Mouse (Mus musculus) olfactory bulb, adult 2 months (tissue): ENCODE measurements at regions not wholly inside any gene's neighbourhood (a gene's known extent, or its start where the extent isn't known, plus 50 kb on each side); places are given as distances from the start of the nearest gene placed in this dataset.

Experiments
- H3K27ac ChIP-seq: fragments of 200-500 bp; 2 replicates; pipeline ENCODE4 v1.5.1; 2012; ENCODE audit warnings: low read depth, low read length; ENCODE audit not compliant: insufficient read depth
- H3K4me1 ChIP-seq: fragments of 200-500 bp; 2 replicates; pipeline ENCODE4 v1.6.1; 2012; ENCODE audit warnings: low read length; ENCODE audit not compliant: control insufficient read depth, insufficient read depth
- H3K4me3 ChIP-seq: fragments of 200-500 bp; 2 replicates; pipeline ENCODE4 v1.5.1; 2012; ENCODE audit warnings: mild to moderate bottlenecking, low read depth, low read length, moderate library complexity; ENCODE audit not compliant: insufficient read depth
- CTCF ChIP-seq: fragments of 200-500 bp; IDR thresholded peaks from 2 replicates; pipeline ENCODE4 v1.5.1; 2012; ENCODE audit warnings: low read depth, mild to moderate bottlenecking, low read length, moderate library complexity; ENCODE audit not compliant: insufficient read depth
- POLR2A ChIP-seq: fragments of 200-500 bp; IDR thresholded peaks from 2 replicates; pipeline ENCODE4 v1.6.1; 2012; ENCODE audit warnings: mild to moderate bottlenecking, low read depth, low read length, moderate library complexity; ENCODE audit not compliant: insufficient read depth
- WGBS: fragments of 180-500 bp; shearing (Covaris S2); methylation state at CpG from one replicate; pipeline ENCODE4 v1.1.7; 2018; 5-methylcytosine and 5-hydroxymethylcytosine counted together

DNA sequence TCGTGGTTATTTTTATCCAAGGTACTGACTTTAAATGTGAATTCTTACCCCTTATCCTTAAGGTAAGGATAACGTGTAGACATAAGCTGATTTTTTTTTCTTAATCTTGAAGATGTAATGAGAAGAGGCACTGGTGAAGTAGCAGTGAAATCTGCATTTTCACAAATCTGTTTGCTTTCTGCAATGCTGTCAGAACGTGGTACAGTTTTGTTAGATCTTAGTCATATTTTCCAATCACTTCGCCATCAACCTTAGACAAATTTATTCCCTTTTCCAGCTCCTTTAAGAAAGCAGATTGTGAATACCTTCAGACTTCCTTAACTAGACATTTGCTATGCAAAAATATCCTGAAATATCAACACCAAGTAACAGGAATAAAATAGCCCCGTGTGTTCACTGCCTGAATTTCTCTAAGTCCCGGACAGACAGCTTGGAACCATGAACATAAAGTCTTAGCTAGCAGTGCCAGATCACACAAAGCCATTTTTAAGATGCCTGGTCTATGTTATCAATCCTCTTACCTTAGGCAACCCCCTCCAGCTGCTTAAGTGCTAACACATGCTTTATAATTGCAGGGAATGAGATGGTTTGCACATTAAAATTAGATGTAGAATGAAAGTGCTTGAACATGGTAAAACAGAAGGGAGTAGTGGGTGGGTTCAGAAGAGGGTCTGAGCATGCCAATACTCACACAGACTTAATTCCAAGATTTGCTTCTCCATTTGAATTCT, 202.7 kb downstream of the Ptprc start:
- Histone ChIP-seq H3K4me1 (no peaks in the 10 kb centered on the region), H3K4me3 (no peak overlapping the region), H3K27ac (no peak overlapping the region)
- WGBS = 55% methylated on average over 6 of the region's 6 CpGs
- TF ChIP-seq CTCF (no peak), POLR2A (no peak)

DNA sequence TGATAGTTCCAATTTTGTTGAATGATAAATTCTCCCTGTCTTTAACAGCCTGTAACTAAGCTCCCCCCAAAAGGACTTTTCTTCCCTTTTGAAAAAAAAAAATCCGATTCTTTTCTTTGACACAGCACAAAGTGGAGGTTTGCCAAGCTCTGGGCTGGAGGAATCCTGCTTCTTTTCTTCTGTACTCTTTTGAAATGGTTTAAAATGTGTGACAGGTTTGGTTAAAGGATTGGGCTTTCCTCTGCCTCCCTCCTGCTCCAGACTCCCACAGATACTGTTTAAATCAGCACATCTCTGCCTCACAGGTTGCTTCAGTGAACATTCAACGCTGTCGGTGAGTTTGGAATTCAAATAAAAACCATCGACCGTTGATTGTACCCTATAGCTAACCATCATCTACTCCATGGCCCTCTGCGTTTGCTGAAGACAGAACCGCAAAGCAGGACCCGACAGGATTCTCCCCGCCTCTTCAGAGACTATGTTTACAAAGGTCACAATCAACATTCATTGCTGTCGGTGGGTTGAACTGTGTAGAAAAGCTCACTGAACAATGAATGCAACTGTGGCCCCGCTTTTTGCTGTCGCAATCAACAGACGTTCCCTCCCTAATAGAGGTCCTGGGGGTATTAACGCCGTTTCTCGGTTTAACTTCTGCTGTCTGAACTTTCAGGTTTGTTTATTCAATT, 209.2 kb downstream of the Ptprc start:
- no peak overlapping the region for H3K4me3 ChIP-seq
- WGBS = 20% methylated on average over 16 of the region's 16 CpGs
- peaks cover 5% of the 10 kb centered on the region; the same call in 1 of the 2 replicates for H3K4me1 ChIP-seq
- H3K27ac ChIP-seq = peak overlapping the region; percentile 44; the same call in 1 of the 2 replicates
- no peak for TF ChIP-seq POLR2A

DNA sequence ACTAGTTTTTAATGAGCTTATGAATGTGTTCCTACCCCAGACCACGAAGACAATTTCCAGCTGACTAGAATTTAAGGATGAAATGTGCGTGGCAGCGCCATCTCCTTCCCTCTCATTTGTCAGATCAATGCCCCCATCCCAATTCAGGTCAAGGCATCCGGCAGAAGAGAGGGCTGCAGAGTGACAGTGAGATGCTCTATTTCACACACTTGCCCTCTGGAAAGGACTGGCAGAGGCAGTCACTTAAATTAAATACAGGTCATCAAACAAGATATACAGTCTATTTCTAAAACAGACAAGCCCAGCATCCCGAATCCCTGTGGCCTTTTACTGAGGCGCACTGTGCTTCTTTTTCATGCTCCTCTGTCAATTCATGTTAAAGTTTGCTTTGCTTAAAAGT, 211.9 kb downstream of the Ptprc start:
- no peak for TF ChIP-seq POLR2A
- TF ChIP-seq CTCF = no peak
- H3K4me3 ChIP-seq = no peak overlapping the region
- WGBS = 72% methylated on average over 6 of the region's 6 CpGs
- no peak overlapping the region for H3K27ac ChIP-seq
- peaks cover 5% of the 10 kb centered on the region; the same call in 1 of the 2 replicates for H3K4me1 ChIP-seq

DNA sequence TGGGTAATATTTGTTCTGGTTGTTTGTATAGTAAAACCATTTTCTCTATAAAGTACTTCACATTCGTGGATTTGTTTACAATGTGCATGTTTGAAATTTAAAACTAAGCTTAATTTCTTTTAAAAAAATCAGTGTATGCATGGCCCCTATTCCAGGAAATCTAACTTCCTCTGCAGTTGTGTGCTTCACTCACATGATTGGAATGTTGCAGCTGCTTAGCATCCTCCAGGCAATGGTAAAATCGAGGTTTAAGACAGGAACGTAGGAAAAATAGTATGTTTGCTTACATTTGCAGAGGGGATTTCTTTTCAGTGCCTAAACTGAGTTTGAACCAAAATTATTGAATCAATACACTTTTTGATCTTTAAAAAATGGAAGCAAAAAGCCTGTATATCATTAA, 217.5 kb downstream of the Ptprc start:
- H3K27ac ChIP-seq = no peak overlapping the region
- 41% methylated on average over 3 of the region's 3 CpGs for WGBS
- H3K4me3 ChIP-seq = no peak overlapping the region
- no peaks in the 10 kb centered on the region for H3K4me1 ChIP-seq
- TF ChIP-seq CTCF (no peak), POLR2A (no peak)

DNA sequence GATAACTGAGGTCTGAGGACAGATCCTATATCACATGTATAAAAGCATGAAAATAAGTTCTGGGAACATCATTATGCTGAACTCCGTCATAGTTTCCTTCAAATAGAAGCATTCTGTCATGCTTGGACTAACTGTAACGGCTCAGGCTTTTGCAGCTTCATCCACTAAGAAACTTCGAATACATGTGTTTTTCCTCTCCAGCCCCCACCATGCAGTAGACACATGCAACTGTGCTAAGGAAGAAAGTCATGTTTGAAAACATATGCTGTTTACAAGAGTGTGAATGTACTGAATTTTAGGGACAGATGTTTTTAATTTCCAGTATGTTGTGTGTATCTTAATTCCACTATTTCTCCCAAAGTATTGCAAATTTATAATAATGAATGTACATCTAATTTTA, 219.5 kb downstream of the Ptprc start:
- H3K27ac ChIP-seq = no peak overlapping the region
- peaks cover 3% of the 10 kb centered on the region; the same call in 1 of the 2 replicates for H3K4me1 ChIP-seq
- no peak for TF ChIP-seq CTCF
- no peak for TF ChIP-seq POLR2A
- no peak overlapping the region for H3K4me3 ChIP-seq
- 73% methylated on average over 3 of the region's 3 CpGs for WGBS

DNA sequence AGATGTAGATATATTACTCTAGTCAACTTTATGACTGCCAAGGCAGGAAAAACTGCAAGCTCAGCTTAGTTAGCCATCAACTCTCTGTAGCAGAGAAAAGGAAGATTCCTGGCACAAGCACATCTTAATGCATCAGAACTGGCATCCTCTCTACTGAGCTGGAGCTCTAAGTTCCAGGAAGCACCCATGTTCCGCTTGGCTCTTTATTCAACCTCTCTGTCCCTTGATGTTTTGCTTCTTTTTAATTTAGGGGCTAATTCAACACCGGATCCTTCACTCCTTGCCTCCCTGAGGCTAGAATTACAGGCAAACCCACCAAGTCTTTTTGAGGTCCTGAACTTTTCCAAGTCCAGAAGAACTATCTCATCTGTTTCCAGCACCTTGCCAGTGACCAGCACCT, 220.4 kb downstream of the Ptprc start:
- peaks cover 3% of the 10 kb centered on the region; the same call in 1 of the 2 replicates for H3K4me1 ChIP-seq
- no peak overlapping the region for H3K27ac ChIP-seq
- H3K4me3 ChIP-seq = no peak overlapping the region
- 69% methylated on average over 2 of the region's 2 CpGs for WGBS
- TF ChIP-seq POLR2A = no peak
- no peak for TF ChIP-seq CTCF

DNA sequence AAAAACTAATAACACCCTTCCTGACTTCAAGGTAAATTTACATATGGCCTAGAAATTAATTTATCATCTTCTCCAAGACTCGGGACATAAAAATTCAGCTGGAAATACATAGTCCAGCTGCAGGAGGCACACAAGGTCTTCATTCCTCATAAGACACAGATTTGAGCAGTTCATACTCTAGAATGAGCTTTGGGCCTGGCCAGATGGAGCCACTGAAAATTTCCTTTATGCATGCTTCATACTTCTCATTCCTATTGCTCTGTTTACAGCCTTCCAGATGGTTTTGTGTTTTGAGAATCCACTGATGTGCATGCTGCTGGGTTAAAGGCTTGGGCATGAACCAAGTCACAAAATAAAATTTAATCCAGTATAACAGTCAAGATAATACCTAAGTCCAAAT, 222.1 kb downstream of the Ptprc start:
- Histone ChIP-seq H3K4me3 (no peak overlapping the region), H3K27ac (no peak overlapping the region), H3K4me1 (peaks cover 3% of the 10 kb centered on the region)
- WGBS = 89% methylated on average over 1 of the region's 1 CpGs
- TF ChIP-seq CTCF = no peak
- no peak for TF ChIP-seq POLR2A

DNA sequence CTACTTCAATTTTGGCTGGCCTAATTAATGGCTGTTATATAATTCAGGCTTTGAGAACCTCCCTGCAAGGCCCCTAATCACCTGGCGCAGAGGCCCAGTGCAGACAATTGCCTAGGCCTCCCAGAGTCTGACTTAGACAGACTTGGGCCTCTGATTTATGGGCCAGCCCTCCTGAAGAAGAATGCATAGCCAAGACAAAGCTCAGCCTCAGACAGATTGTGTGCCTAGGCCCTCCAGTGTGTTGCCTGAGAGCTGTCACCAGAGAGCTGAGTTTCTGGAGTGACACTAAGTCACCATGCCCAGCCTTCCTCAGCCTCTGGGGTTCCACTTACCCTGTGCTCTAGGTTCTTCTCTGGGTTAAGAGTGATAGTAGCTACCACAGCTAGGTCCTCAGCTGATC, 222.7 kb downstream of the Ptprc start:
- Histone ChIP-seq H3K4me1 (peaks cover 3% of the 10 kb centered on the region), H3K4me3 (no peak overlapping the region), H3K27ac (no peak overlapping the region)
- TF ChIP-seq POLR2A (no peak), CTCF (no peak)
- WGBS = 75% methylated on average over 1 of the region's 1 CpGs

DNA sequence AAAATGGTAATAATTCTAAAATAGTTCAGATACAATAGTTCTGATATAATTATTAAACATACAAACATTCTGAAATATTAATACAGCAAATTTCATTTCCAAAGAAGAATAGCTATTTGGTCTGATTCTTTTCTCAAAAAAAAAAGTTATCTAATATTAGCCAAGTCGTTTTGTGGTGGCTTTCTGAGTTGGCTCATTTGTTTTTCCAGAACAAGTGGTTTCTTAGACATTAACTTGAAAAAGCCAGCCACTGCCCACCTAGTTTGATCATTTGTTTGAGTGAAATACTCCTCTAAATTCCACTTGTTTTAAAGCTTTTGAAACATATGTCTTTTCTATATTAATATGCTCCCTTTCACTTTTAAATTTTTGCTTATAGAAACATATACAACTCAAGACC, 227.6 kb downstream of the Ptprc start:
- 52% methylated on average over 1 of the region's 1 CpGs for WGBS
- H3K4me3 ChIP-seq = no peak overlapping the region
- TF ChIP-seq CTCF (no peak), POLR2A (no peak)
- H3K4me1 ChIP-seq = peaks cover 3% of the 10 kb centered on the region
- H3K27ac ChIP-seq = no peak overlapping the region
